Mouse (Mus musculus) heart, embryonic 14.5 days (tissue): ENCODE results near the gene Mical1. TPM values are rescaled to one million over a fixed set of nuclear protein-coding genes. Genes with fewer than 3 reads are reported as not detected.

Experiments used
- ATAC-seq: fragments of 200-750 bp; cut with Nextera tagmentation; 2 replicates; pipeline ENCODE4 v1.8.0; 2017; ENCODE audit warnings: low read depth, moderate TSS enrichment; ENCODE audit not compliant: insufficient number of reproducible peaks, insufficient read depth, low FRiP score
- H3K27ac ChIP-seq, 2 experiments: fragments of 200-500 bp in 1 of 2; fragments of 300-500 bp in 1 of 2; sonication (generic) in 1 of 2; replicated peaks in 1 of 2; 2 replicates each; pipeline ENCODE4 v1.5.1; 2012 to 2014; ENCODE audit warnings: low read depth in 2 of 2, low read length in 2 of 2, control low read depth in 1 of 2, mild to moderate bottlenecking in 1 of 2, mixed read lengths in 1 of 2; ENCODE audit not compliant: control insufficient read depth in 1 of 2, insufficient read depth in 1 of 2
- H3K27me3 ChIP-seq: fragments of 300-500 bp; sonication (generic); 2 replicates; pipeline ENCODE4 v1.6.1; 2014; ENCODE audit warnings: mild to moderate bottlenecking, low read length, control low read depth; ENCODE audit not compliant: control insufficient read depth, insufficient read depth
- H3K36me3 ChIP-seq: fragments of 300-500 bp; sonication (generic); 2 replicates; pipeline ENCODE4 v1.6.1; 2014; ENCODE audit warnings: mild to moderate bottlenecking, control low read depth, low read length, mixed read lengths; ENCODE audit not compliant: control insufficient read depth, insufficient read depth
- H3K4me1 ChIP-seq, 2 experiments: fragments of 200-500 bp in 1 of 2; fragments of 300-500 bp in 1 of 2; sonication (generic) in 1 of 2; 2 replicates each; pipeline ENCODE4 v1.6.1; 2012 to 2014; ENCODE audit warnings: low read length in 2 of 2, control low read depth in 1 of 2, mixed read lengths in 1 of 2; ENCODE audit not compliant: control insufficient read depth in 2 of 2, insufficient read depth in 2 of 2
- H3K4me2 ChIP-seq: fragments of 300-500 bp; sonication (generic); 2 replicates; pipeline ENCODE4 v1.6.1; 2014; ENCODE audit warnings: mild to moderate bottlenecking, low read length
- H3K4me3 ChIP-seq, 2 experiments: fragments of 200-500 bp in 1 of 2; fragments of 300-500 bp in 1 of 2; sonication (generic) in 1 of 2; 2 replicates each; pipeline ENCODE4 v1.5.1; 2012 to 2014; ENCODE audit warnings: low read length in 2 of 2, mild to moderate bottlenecking in 2 of 2, control low read depth in 1 of 2, low read depth in 1 of 2, moderate library complexity in 1 of 2; ENCODE audit not compliant: control insufficient read depth in 1 of 2, insufficient read depth in 1 of 2
- H3K9ac ChIP-seq: fragments of 300-500 bp; sonication (generic); 2 replicates; pipeline ENCODE4 v1.6.1; 2014; ENCODE audit warnings: mild to moderate bottlenecking, low read length
- H3K9me3 ChIP-seq: fragments of 300-500 bp; sonication (generic); 2 replicates; pipeline ENCODE4 v1.6.1; 2016; ENCODE audit warnings: low read length, control low read depth; ENCODE audit not compliant: control insufficient read depth
- WGBS: fragments of 180-500 bp; shearing (Covaris S2); extraction: QIAGEN DNeasy Blood & Tissue Kit; methylation state at CpG from one replicate; pipeline ENCODE4 v1.1.7; 2014; 5-methylcytosine and 5-hydroxymethylcytosine counted together
- polyA plus RNA-seq: library from polyadenylated mRNA; unstranded; fragments of >200 nt; fragmentation: Nextera tagmentation; extraction: Ambion mirVana; gene quantifications from 2 replicates; pipeline ENCODE4 v1.2.1, GENCODE M21; 2014

Mical1 gene
- polyA plus RNA-seq, 1 experiment from 2014 or later: 32.1 TPM

- Histone ChIP-seq H3K4me3 (no peak overlapping the region), H3K36me3 (no peaks in the 10 kb centered on the region), H3K27me3 (no peaks in the 10 kb centered on the region), H3K4me1 (0 out of 4 replicates have a peak, but pooled peaks cover under 1 to 2% of the 10 kb centered on the region in 2 experiments), H3K9ac (no peak overlapping the region), H3K27ac (no peak overlapping the region), H3K4me2 (no peak overlapping the region), H3K9me3 (no peaks in the 10 kb centered on the region)
- ATAC-seq: no peak
- 23% methylated on average over 2 of the region's 2 CpGs for WGBS
Measured at GRCm38 (mm10) chr10:41509160-41509559, 33.0 kb downstream of the Mical1 start.

- Histone ChIP-seq H3K4me1 (peaks cover 2 to 12% of the 10 kb centered on the region in 2 experiments; a peak in 1 of 4 replicates), H3K27ac (no peak overlapping the region), H3K36me3 (no peaks in the 10 kb centered on the region), H3K4me3 (no peak overlapping the region), H3K27me3 (no peaks in the 10 kb centered on the region), H3K9ac (no peak overlapping the region), H3K9me3 (no peaks in the 10 kb centered on the region), H3K4me2 (no peak overlapping the region)
- ATAC-seq: no peak
- 47% methylated on average over 4 of the region's 4 CpGs for WGBS
Measured at GRCm38 (mm10) chr10:41514301-41514700, 38.2 kb downstream of the Mical1 start.

- no peaks in the 10 kb centered on the region for H3K9me3 ChIP-seq
- H3K27ac ChIP-seq: no peak overlapping the region
- H3K36me3 ChIP-seq: no peaks in the 10 kb centered on the region
- no peaks in the 10 kb centered on the region for H3K27me3 ChIP-seq
- ATAC-seq: no peak
- peaks cover 2 to 12% of the 10 kb centered on the region in 2 experiments; a peak in 1 of 4 replicates for H3K4me1 ChIP-seq
- H3K4me3 ChIP-seq: no peak overlapping the region
- H3K4me2 ChIP-seq: no peak overlapping the region
- no peak overlapping the region for H3K9ac ChIP-seq
Measured at GRCm38 (mm10) chr10:41514921-41515320, 38.8 kb downstream of the Mical1 start.

- Histone ChIP-seq H3K9me3 (no peaks in the 10 kb centered on the region), H3K36me3 (peaks cover 13% of the 10 kb centered on the region), H3K4me3 (peak overlapping the region; percentile 95 to 97), H3K27ac (peak overlapping the region; percentile 92 to 97), H3K4me1 (peaks cover 7 to 38% of the 10 kb centered on the region in 2 experiments; a peak in 3 of 4 replicates), H3K4me2 (peak overlapping the region; percentile 87), H3K27me3 (no peaks in the 10 kb centered on the region), H3K9ac (peak overlapping the region; percentile 94)
- under 1% methylated on average over 23 of the region's 23 CpGs for WGBS
- ATAC-seq: peak; percentile 44
Measured at GRCm38 (mm10) chr10:41518508-41518980, 42.4 kb downstream of the Mical1 start.

- Histone ChIP-seq H3K9me3 (no peaks in the 10 kb centered on the region), H3K4me1 (peaks cover 7 to 39% of the 10 kb centered on the region in 2 experiments; a peak in 3 of 4 replicates), H3K27me3 (no peaks in the 10 kb centered on the region), H3K4me3 (peak within 1 kb of the TSS; percentile 95 to 97), H3K9ac (peak within 1 kb of the TSS; percentile 94), H3K4me2 (peak within 1 kb of the TSS; percentile 87), H3K27ac (peak within 1 kb of the TSS; percentile 97 to 98), H3K36me3 (peaks cover 18% of the 10 kb centered on the region)
- ATAC-seq: peak; percentile 93
- under 1% methylated on average over 67 of the region's 69 CpGs for WGBS
Measured at GRCm38 (mm10) chr10:41518981-41519618, 43.0 kb downstream of the Mical1 start, which contains the start of gene Cd164. Cd164 (plus strand) TSS chr10:41519414.

GRCm38 (mm10) chr10:41519640-41520409 lies 43.7 kb downstream of the Mical1 start:
- Histone ChIP-seq H3K4me1 (peaks cover 5 to 32% of the 10 kb centered on the region in 2 experiments; a peak in 3 of 4 replicates), H3K4me3 (peak overlapping the region; percentile 95 to 97), H3K36me3 (peaks cover 25% of the 10 kb centered on the region), H3K9ac (peak overlapping the region; percentile 94), H3K27ac (peak overlapping the region; percentile 97 to 98), H3K27me3 (no peaks in the 10 kb centered on the region), H3K9me3 (no peaks in the 10 kb centered on the region), H3K4me2 (peak overlapping the region; percentile 87)
- peak; percentile 43 for ATAC-seq
- WGBS: under 1% methylated on average over 64 of the region's 65 CpGs

- no peak for ATAC-seq
- peak overlapping the region in 1 of 2 experiments; percentile 97; a peak in 2 of 4 replicates for H3K27ac ChIP-seq
- H3K36me3 ChIP-seq: peaks cover 30% of the 10 kb centered on the region
- H3K4me3 ChIP-seq: peak overlapping the region; percentile 95 to 97
- H3K27me3 ChIP-seq: no peaks in the 10 kb centered on the region
- H3K4me1 ChIP-seq: peaks cover 5 to 31% of the 10 kb centered on the region in 2 experiments; a peak in 3 of 4 replicates
- 1% methylated on average over 5 of the region's 5 CpGs for WGBS
- no peaks in the 10 kb centered on the region for H3K9me3 ChIP-seq
- H3K9ac ChIP-seq: peak overlapping the region; percentile 94
- H3K4me2 ChIP-seq: peak overlapping the region; percentile 87
Measured at GRCm38 (mm10) chr10:41520410-41520673, 44.2 kb downstream of the Mical1 start.
